12 mouse cellular contexts compared by ENCODE assay signal in genomic region chr9:74977962-74978361, GRCm38 (mm10). TPM values are rescaled to one million over a fixed set of nuclear protein-coding genes. Genes with fewer than 3 reads are reported as not detected.
A peak's percentile ranks its signal among the peaks of the same experiment; 100 is the strongest.
DNase-seq lines count a peak whose midpoint lies in the region; ATAC-seq and TF ChIP-seq lines count a peak whose summit lies in the region.
"Had no signal": no experiment of that assay in that cellular context is flagged by ENCODE, and none has a peak within 500 bp of the region (broad histone marks: within the 10 kb centered on the region; RNA-seq: fewer than 3 reads in every experiment).

No protein-coding gene starts in this region.

- 0 out of 2 replicates have a peak overlapping the region, but pooled peaks have one; percentile 27 for H3K9ac ChIP-seq in forebrain, embryonic 16.5 days (replicated peaks; ENCODE audit: low read depth, low read length)
- no peak overlapping the region for H3K9ac ChIP-seq in neural tube, embryonic 12.5 days
- H3K9ac ChIP-seq: limb, embryonic 15.5 days had no signal

- TF ChIP-seq POLR2A in cerebellum, adult 2 months (IDR thresholded peaks at IDR 0.05; ENCODE audit: borderline replicate concordance, insufficient read depth, low read length) = no peak

- H3K27me3 ChIP-seq in cerebellum, adult 2 months (ENCODE audit: control insufficient read depth, insufficient read depth, low read length) = no peaks in the 10 kb centered on the region
- no peaks in the 10 kb centered on the region for H3K27me3 ChIP-seq in forebrain, embryonic 16.5 days (replicated peaks; ENCODE audit: control insufficient read depth, insufficient read depth, low read length)
- no peaks in the 10 kb centered on the region for H3K27me3 ChIP-seq in neural tube, embryonic 12.5 days (replicated peaks)
- H3K27me3 ChIP-seq: limb, embryonic 15.5 days had no signal

- H3K27ac ChIP-seq in cerebellum, adult 2 months (ENCODE audit: insufficient read depth, low read length) = peak overlapping the region; percentile 86
- H3K27ac ChIP-seq in forebrain, embryonic 16.5 days (ENCODE audit: low read length) = no peak overlapping the region
- no peak overlapping the region for H3K27ac ChIP-seq in neural tube, embryonic 12.5 days
- H3K27ac ChIP-seq: heart, embryonic 10.5 days; limb, embryonic 15.5 days had no signal

- WGBS in cerebellum, adult 2 months = 6% methylated on average over 7 of the region's 7 CpGs
- WGBS in forebrain, embryonic 16.5 days = 62% methylated on average over 7 of the region's 7 CpGs
- 78% methylated on average over 7 of the region's 7 CpGs for WGBS in neural tube, embryonic 12.5 days

- H3K4me3 ChIP-seq in cerebellum, adult 2 months (replicated peaks; ENCODE audit: insufficient read depth, low read depth, low read length) = peak overlapping the region; percentile 42
- H3K4me3 ChIP-seq in forebrain, embryonic 16.5 days (replicated peaks; ENCODE audit: low read length) = 0 out of 2 replicates have a peak overlapping the region, but pooled peaks have one; percentile 2
- H3K4me3 ChIP-seq in neural tube, embryonic 12.5 days = no peak overlapping the region
- H3K4me3 ChIP-seq: heart, embryonic 10.5 days; limb, embryonic 15.5 days had no signal

- H3K4me2 ChIP-seq in forebrain, embryonic 16.5 days (ENCODE audit: low read length) = peak overlapping the region; percentile 71
- H3K4me2 ChIP-seq in neural tube, embryonic 12.5 days (replicated peaks) = peak overlapping the region; percentile 57
- H3K4me2 ChIP-seq: limb, embryonic 15.5 days had no signal

- ATAC-seq in forebrain, embryonic 16.5 days = no peak
- ATAC-seq in neural tube, embryonic 12.5 days (ENCODE audit: low FRiP score, low read depth) = no peak

- no peak for TF ChIP-seq CTCF in cerebellum, adult 2 months (IDR thresholded peaks at IDR 0.05; ENCODE audit: borderline replicate concordance, insufficient read depth, low read depth, low read length)

- no peaks in the 10 kb centered on the region for H3K9me3 ChIP-seq in forebrain, embryonic 16.5 days (ENCODE audit: control insufficient read depth, low read length)
- H3K9me3 ChIP-seq in neural tube, embryonic 12.5 days = no peaks in the 10 kb centered on the region
- H3K9me3 ChIP-seq: heart, embryonic 10.5 days; limb, embryonic 15.5 days had no signal

- peak; percentile 47 for DNase-seq in cerebellum, adult 2 months
- no peak for DNase-seq in cerebellum, adult 9-11 months
- DNase-seq in kidney, adult 9 months = peak; percentile 61
- no peak for DNase-seq in kidney, adult 18-20 months
- no peak for DNase-seq in frontal cortex, postnatal 14 days (ENCODE audit: low spot score in 2 of 2)
- no peak for DNase-seq in spleen, postnatal 4 days (ENCODE audit: low spot score in 2 of 2)
- DNase-seq: embryo, embryonic 11 days; lung, postnatal 36 days had no signal

- peaks cover 29% of the 10 kb centered on the region for H3K4me1 ChIP-seq in cerebellum, adult 2 months (ENCODE audit: control insufficient read depth, insufficient read depth, low read length)
- peaks cover 32% of the 10 kb centered on the region for H3K4me1 ChIP-seq in forebrain, embryonic 16.5 days (replicated peaks; ENCODE audit: control insufficient read depth, insufficient read depth, low read length)
- H3K4me1 ChIP-seq in neural tube, embryonic 12.5 days = peaks cover 20% of the 10 kb centered on the region

- H3K36me3 ChIP-seq in forebrain, embryonic 16.5 days (ENCODE audit: control insufficient read depth, insufficient read depth) = no peaks in the 10 kb centered on the region
- no peaks in the 10 kb centered on the region for H3K36me3 ChIP-seq in neural tube, embryonic 12.5 days
- H3K36me3 ChIP-seq: heart, embryonic 10.5 days; limb, embryonic 15.5 days had no signal

RNA-seq across cellular contexts. Expression of gene Fam214a, which starts 25.3 kb away (rescaled TPM):
- 36.2 and 39.2 TPM in 2 replicates for polyA plus RNA-seq in cerebellum, adult 2 months (2012; rRNA removed)
- 30.1 and 32.0 TPM in 2 replicates for polyA plus RNA-seq in forebrain, embryonic 16.5 days (2015; fragmentation: Nextera tagmentation; extraction: Ambion mirVana)
- polyA plus RNA-seq in neural tube, embryonic 12.5 days (2016; fragmentation: Nextera tagmentation; extraction: Ambion mirVana) = 24.9 and 29.1 TPM in 2 replicates

RNA-seq across cellular contexts. Expression of gene Arpp19, which starts 59.5 kb away (rescaled TPM):
- 67.2 and 74.5 TPM in 2 replicates for polyA plus RNA-seq in cerebellum, adult 2 months (2012; rRNA removed)
- 233 and 249 TPM in 2 replicates for polyA plus RNA-seq in forebrain, embryonic 16.5 days (2015; fragmentation: Nextera tagmentation; extraction: Ambion mirVana)
- 278 and 299 TPM in 2 replicates for polyA plus RNA-seq in neural tube, embryonic 12.5 days (2016; fragmentation: Nextera tagmentation; extraction: Ambion mirVana)

Comparison
In these comparisons a context has a peak if more than half of its experiments do, and no peak if none do; other contexts are left out.
1. DNase-seq: peak in cerebellum, adult 2 months (2 of 2) and kidney, adult 9 months (single experiment); none in cerebellum, adult 9-11 months (single experiment), kidney, adult 18-20 months (single experiment), frontal cortex, postnatal 14 days (0 of 2) and spleen, postnatal 4 days (0 of 2).